Mouse (Mus musculus) spleen, postnatal 14 days (tissue): ENCODE measurements at regions not wholly inside any gene's neighbourhood (a gene's known extent, or its start where the extent isn't known, plus 50 kb on each side); places are given as distances from the start of the nearest gene placed in this dataset.

Source experiments
- DNase-seq, 2 experiments: peaks; one replicate each; pipeline ENCODE4 v3.0.0; 2021 to 2022; ENCODE audit warnings: low spot score in 2 of 2

DNA sequence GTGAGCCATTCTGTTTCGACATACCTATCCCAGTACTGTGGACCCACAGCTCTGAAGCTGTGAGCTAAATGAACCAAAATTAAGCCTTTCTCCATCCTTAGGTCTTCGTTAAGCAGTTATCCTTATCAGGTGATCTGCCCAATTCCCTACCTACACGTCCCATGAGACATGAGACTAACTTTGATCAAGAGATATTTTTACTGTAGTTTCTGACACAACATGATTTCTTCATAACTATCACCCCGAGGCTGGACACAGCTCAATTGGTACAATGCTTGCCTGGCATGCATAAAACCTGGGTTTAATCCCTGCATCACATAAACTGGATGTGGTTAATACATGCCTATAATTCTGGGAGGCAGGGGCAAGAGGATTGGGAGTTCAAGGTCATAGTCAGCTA lies 82.2 kb upstream of the Elovl6 start:
- no peak for DNase-seq

GRCm38 (mm10) chr3:129450671-129451070 lies 81.5 kb upstream of the Elovl6 start:
- DNase-seq = no peak

GRCm38 (mm10) chr3:129470088-129470487 lies 62.1 kb upstream of the Elovl6 start:
- DNase-seq = no peak

DNA sequence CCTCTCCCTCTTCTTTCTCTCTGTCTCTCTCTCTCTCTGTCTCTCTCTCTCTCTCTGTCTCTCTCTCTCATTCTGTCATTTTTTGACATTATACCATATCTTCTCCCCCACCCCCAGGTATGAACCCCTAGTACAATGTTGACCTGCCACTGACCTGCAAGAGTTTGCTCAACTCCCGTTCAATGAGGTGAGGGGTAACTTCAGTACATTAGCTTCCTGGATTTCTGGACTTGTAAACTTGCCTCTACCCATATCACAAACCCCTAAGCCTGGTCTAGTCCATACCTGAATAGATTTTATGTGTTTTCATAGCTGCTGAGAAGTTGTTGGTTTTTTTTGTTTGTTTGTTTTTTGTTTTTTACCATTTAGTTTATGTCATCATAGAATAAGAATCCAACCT lies 60.8 kb upstream of the Elovl6 start:
- no peak for DNase-seq

DNA sequence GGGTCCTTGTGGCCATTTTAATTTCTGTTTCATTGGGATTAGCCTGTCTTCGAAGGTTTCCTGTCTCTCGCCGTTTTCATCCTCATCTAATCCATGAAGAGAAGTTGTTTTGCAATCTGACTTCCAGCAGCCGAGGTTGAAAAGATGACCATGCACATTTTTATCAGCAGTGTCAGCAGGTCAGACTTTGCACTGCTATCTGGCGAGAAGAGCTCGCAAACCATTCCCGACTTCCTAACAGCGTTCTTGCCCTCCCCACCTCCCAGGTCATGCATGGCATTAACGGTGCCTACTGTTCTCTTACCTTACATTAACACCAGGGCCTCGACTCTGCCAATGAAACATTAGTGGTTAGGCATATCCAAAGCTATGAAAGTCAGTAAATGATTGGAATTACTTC lies 60.1 kb upstream of the Elovl6 start:
- no peak for DNase-seq

GRCm38 (mm10) chr3:129474451-129474850 lies 57.7 kb upstream of the Elovl6 start:
- no peak for DNase-seq

- DNase-seq = no peak
Observed at GRCm38 (mm10) chr3:129476250-129476649, 55.9 kb upstream of the Elovl6 start.

DNA sequence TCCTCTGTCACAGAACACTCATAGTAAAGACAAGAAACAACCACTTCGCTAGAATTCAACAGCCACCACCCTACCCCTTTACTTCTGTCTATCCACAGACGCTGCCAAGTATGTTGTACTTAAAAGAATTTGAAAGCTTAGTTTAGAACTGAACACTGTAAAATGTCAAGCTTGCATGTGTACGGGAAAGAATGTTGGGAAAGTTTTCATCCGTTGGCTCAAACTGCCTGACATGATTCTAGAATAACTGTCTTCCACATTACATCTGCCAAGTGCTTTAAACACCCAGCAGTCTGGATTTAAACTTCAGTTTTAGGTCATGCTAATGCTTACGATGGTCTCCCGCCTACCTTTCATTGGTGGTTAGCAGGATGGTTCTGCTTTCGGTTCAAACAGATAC lies 54.1 kb upstream of the Elovl6 start:
- no peak for DNase-seq

DNA sequence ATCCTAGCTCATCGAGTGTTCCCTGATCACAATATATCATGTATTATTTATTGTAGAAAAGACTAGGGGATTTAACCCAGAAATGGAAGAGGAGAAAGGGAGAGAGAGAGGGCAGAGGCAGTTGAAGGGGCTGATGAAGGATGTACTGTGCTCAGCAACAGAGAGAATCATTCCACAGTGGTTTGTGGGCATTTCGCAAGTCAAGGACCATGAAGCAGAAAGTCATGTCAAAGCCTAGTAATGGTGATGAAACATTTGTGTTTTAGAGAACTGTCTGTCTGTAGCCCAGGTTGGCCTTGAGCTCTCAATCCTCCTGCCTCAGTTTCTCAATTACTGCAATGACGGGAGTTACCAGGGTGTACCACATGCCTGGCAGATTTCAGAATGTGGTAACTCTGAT lies 50.9 kb upstream of the Elovl6 start:
- no peak for DNase-seq
